Mouse (Mus musculus): Measurements from ENCODE around the gene Elk4. TPM values are rescaled to one million over a fixed set of nuclear protein-coding genes. Genes with fewer than 3 reads are reported as not detected.

Elk4 gene
- polyA plus RNA-seq, 1 experiment: 18.6 TPM

GRCm38 (mm10) chr1:132001880-132002330 is 5.5 kb upstream of the Elk4 start:
- no peaks in the 10 kb centered on the region for H3K4me1 ChIP-seq (ENCODE audit: control insufficient read depth, insufficient read depth, low read length)
- TF ChIP-seq POLR2A (IDR thresholded peaks at IDR 0.05; ENCODE audit: borderline replicate concordance, insufficient read depth, low read length) (no peak), CTCF (IDR thresholded peaks at IDR 0.05; ENCODE audit: borderline replicate concordance, insufficient read depth, low read depth, low read length) (no peak)
- WGBS: 86% methylated on average over 4 of the region's 4 CpGs
- no peaks in the 10 kb centered on the region for H3K27me3 ChIP-seq (ENCODE audit: control insufficient read depth, insufficient read depth, low read length)
- DNase-seq: no peak
- H3K4me3 ChIP-seq (replicated peaks; ENCODE audit: insufficient read depth, low read depth, low read length): no peak overlapping the region
- no peak overlapping the region for H3K27ac ChIP-seq (ENCODE audit: insufficient read depth, low read length)

- TF ChIP-seq POLR2A (IDR thresholded peaks at IDR 0.05; ENCODE audit: borderline replicate concordance, insufficient read depth, low read length) (no peak), CTCF (IDR thresholded peaks at IDR 0.05; ENCODE audit: borderline replicate concordance, insufficient read depth, low read depth, low read length) (no peak)
- WGBS: 66% methylated on average over 2 of the region's 2 CpGs
- H3K4me1 ChIP-seq (ENCODE audit: control insufficient read depth, insufficient read depth, low read length): no peaks in the 10 kb centered on the region
These were observed 4.3 kb upstream of the Elk4 start for GRCm38 (mm10) chr1:132003111-132003510.

GRCm38 (mm10) chr1:132003817-132004216 is 3.6 kb upstream of the Elk4 start:
- Histone ChIP-seq H3K4me1 (ENCODE audit: control insufficient read depth, insufficient read depth, low read length) (no peaks in the 10 kb centered on the region), H3K27me3 (ENCODE audit: control insufficient read depth, insufficient read depth, low read length) (no peaks in the 10 kb centered on the region), H3K4me3 (replicated peaks; ENCODE audit: insufficient read depth, low read depth, low read length) (no peak overlapping the region), H3K27ac (ENCODE audit: insufficient read depth, low read length) (no peak overlapping the region)
- no peak for DNase-seq
- 61% methylated on average over 1 of the region's 1 CpGs for WGBS
- TF ChIP-seq POLR2A (IDR thresholded peaks at IDR 0.05; ENCODE audit: borderline replicate concordance, insufficient read depth, low read length): no peak
- TF ChIP-seq CTCF (IDR thresholded peaks at IDR 0.05; ENCODE audit: borderline replicate concordance, insufficient read depth, low read depth, low read length): no peak

More at GRCm38 (mm10) chr1:132003111-132003510, 4.3 kb upstream of the Elk4 start:
- H3K27ac ChIP-seq (ENCODE audit: insufficient read depth, low read length): no peak overlapping the region
- DNase-seq: no peak
- H3K27me3 ChIP-seq (ENCODE audit: control insufficient read depth, insufficient read depth, low read length): no peaks in the 10 kb centered on the region
- no peak overlapping the region for H3K4me3 ChIP-seq (replicated peaks; ENCODE audit: insufficient read depth, low read depth, low read length)

GRCm38 (mm10) chr1:132004574-132005180 is 2.7 kb upstream of the Elk4 start:
- H3K27me3 ChIP-seq (ENCODE audit: control insufficient read depth, insufficient read depth, low read length): no peaks in the 10 kb centered on the region
- WGBS: 88% methylated on average over 6 of the region's 6 CpGs
- TF ChIP-seq POLR2A (IDR thresholded peaks at IDR 0.05; ENCODE audit: borderline replicate concordance, insufficient read depth, low read length): no peak
- TF ChIP-seq CTCF (IDR thresholded peaks at IDR 0.05; ENCODE audit: borderline replicate concordance, insufficient read depth, low read depth, low read length): no peak
- DNase-seq: no peak
- no peak overlapping the region for H3K27ac ChIP-seq (ENCODE audit: insufficient read depth, low read length)
- H3K4me1 ChIP-seq (ENCODE audit: control insufficient read depth, insufficient read depth, low read length): no peaks in the 10 kb centered on the region
- H3K4me3 ChIP-seq (replicated peaks; ENCODE audit: insufficient read depth, low read depth, low read length): no peak overlapping the region

- no peak for TF ChIP-seq POLR2A (IDR thresholded peaks at IDR 0.05; ENCODE audit: borderline replicate concordance, insufficient read depth, low read length)
- no peak for TF ChIP-seq CTCF (IDR thresholded peaks at IDR 0.05; ENCODE audit: borderline replicate concordance, insufficient read depth, low read depth, low read length)
- DNase-seq: no peak
- H3K4me1 ChIP-seq (ENCODE audit: control insufficient read depth, insufficient read depth, low read length): no peaks in the 10 kb centered on the region
- H3K27me3 ChIP-seq (ENCODE audit: control insufficient read depth, insufficient read depth, low read length): no peaks in the 10 kb centered on the region
- H3K4me3 ChIP-seq (replicated peaks; ENCODE audit: insufficient read depth, low read depth, low read length): no peak overlapping the region
- 90% methylated on average over 1 of the region's 1 CpGs for WGBS
- H3K27ac ChIP-seq (ENCODE audit: insufficient read depth, low read length): no peak overlapping the region
These were observed 1.9 kb upstream of the Elk4 start for GRCm38 (mm10) chr1:132005466-132005865.

GRCm38 (mm10) chr1:132006046-132006445 is 1.4 kb upstream of the Elk4 start:
- Histone ChIP-seq H3K4me1 (ENCODE audit: control insufficient read depth, insufficient read depth, low read length) (no peaks in the 10 kb centered on the region), H3K27ac (ENCODE audit: insufficient read depth, low read length) (no peak overlapping the region), H3K27me3 (ENCODE audit: control insufficient read depth, insufficient read depth, low read length) (no peaks in the 10 kb centered on the region), H3K4me3 (replicated peaks; ENCODE audit: insufficient read depth, low read depth, low read length) (no peak overlapping the region)
- TF ChIP-seq CTCF (IDR thresholded peaks at IDR 0.05; ENCODE audit: borderline replicate concordance, insufficient read depth, low read depth, low read length) (no peak), POLR2A (IDR thresholded peaks at IDR 0.05; ENCODE audit: borderline replicate concordance, insufficient read depth, low read length) (no peak)
- DNase-seq: no peak
- WGBS: 85% methylated on average over 3 of the region's 3 CpGs

GRCm38 (mm10) chr1:132006721-132007120 is 686 bp upstream of the Elk4 start:
- Histone ChIP-seq H3K27me3 (ENCODE audit: control insufficient read depth, insufficient read depth, low read length) (no peaks in the 10 kb centered on the region), H3K4me1 (ENCODE audit: control insufficient read depth, insufficient read depth, low read length) (no peaks in the 10 kb centered on the region), H3K27ac (ENCODE audit: insufficient read depth, low read length) (no peak overlapping the region), H3K4me3 (replicated peaks; ENCODE audit: insufficient read depth, low read depth, low read length) (no peak overlapping the region)
- TF ChIP-seq POLR2A (IDR thresholded peaks at IDR 0.05; ENCODE audit: borderline replicate concordance, insufficient read depth, low read length) (no peak), CTCF (IDR thresholded peaks at IDR 0.05; ENCODE audit: borderline replicate concordance, insufficient read depth, low read depth, low read length) (no peak)
- no peak for DNase-seq
- WGBS: 36% methylated on average over 5 of the region's 5 CpGs

Measured in cerebellum, adult 2 months (tissue).